ENCODE assay signal across 8 mouse cellular contexts in genomic region chr11:115296471-115297210, GRCm38 (mm10). TPM values are rescaled to one million over a fixed set of nuclear protein-coding genes. Genes with fewer than 3 reads are reported as not detected.
A peak's percentile ranks its signal among the peaks of the same experiment; 100 is the strongest.
DNase-seq lines count a peak whose midpoint lies in the region; ATAC-seq and TF ChIP-seq lines count a peak whose summit lies in the region.

No protein-coding gene starts in this region.

- no peaks in the 10 kb centered on the region for H3K9me3 ChIP-seq in lung, embryonic 14.5 days (ENCODE audit: low read depth, low read length)
- no peaks in the 10 kb centered on the region for H3K9me3 ChIP-seq in embryonic facial prominence, embryonic 11.5 days (replicated peaks; ENCODE audit: control insufficient read depth, low read length)
- H3K9me3 ChIP-seq in intestine, postnatal 0 days (ENCODE audit: control insufficient read depth) = no peaks in the 10 kb centered on the region
- no peaks in the 10 kb centered on the region for H3K9me3 ChIP-seq in midbrain, embryonic 13.5 days

- TF ChIP-seq CTCF in lung, embryonic 14.5 days (IDR thresholded peaks at IDR 0.05; ENCODE audit: low read depth) = no peak
- no peak for TF ChIP-seq CTCF in intestine, postnatal 0 days (IDR thresholded peaks at IDR 0.05; ENCODE audit: low read depth)

- H3K36me3 ChIP-seq in lung, embryonic 14.5 days (ENCODE audit: insufficient read depth) = no peaks in the 10 kb centered on the region
- no peaks in the 10 kb centered on the region for H3K36me3 ChIP-seq in embryonic facial prominence, embryonic 11.5 days (replicated peaks; ENCODE audit: control insufficient read depth, insufficient read depth, low read depth, low read length)
- H3K36me3 ChIP-seq in intestine, postnatal 0 days (ENCODE audit: control insufficient read depth, insufficient read depth) = no peaks in the 10 kb centered on the region
- no peaks in the 10 kb centered on the region for H3K36me3 ChIP-seq in midbrain, embryonic 13.5 days

- H3K4me3 ChIP-seq in lung, embryonic 14.5 days (ENCODE audit: low read depth, low read length) = peak overlapping the region; percentile 33
- peak overlapping the region; percentile 43 for H3K4me3 ChIP-seq in embryonic facial prominence, embryonic 11.5 days (ENCODE audit: low read depth, low read length)
- H3K4me3 ChIP-seq in intestine, postnatal 0 days (ENCODE audit: low read depth, low read length) = peak overlapping the region; percentile 40
- H3K4me3 ChIP-seq in midbrain, embryonic 13.5 days (replicated peaks) = peak overlapping the region; percentile 54

- DNase-seq in lung, embryonic 14.5 days = no peak
- DNase-seq in lung, postnatal 10 days = no peak
- no peak for DNase-seq in embryonic facial prominence, embryonic 11.5 days (ENCODE audit: low spot score)
- DNase-seq in retina, postnatal 1 day = no peak
- no peak for DNase-seq in spleen, postnatal 14 days (ENCODE audit: low spot score in 2 of 2)
- no peak for DNase-seq in layer of hippocampus, postnatal 10 days (ENCODE audit: low spot score in 2 of 2)

- WGBS in lung, embryonic 14.5 days = 51% methylated on average over 21 of the region's 21 CpGs
- 57% methylated on average over 21 of the region's 21 CpGs for WGBS in embryonic facial prominence, embryonic 11.5 days
- WGBS in intestine, postnatal 0 days = 47% methylated on average over 21 of the region's 21 CpGs
- WGBS in midbrain, embryonic 13.5 days = 54% methylated on average over 21 of the region's 21 CpGs

- H3K9ac ChIP-seq in lung, embryonic 14.5 days = peak overlapping the region; percentile 5; the same call in 1 of the 2 replicates
- H3K9ac ChIP-seq in embryonic facial prominence, embryonic 11.5 days (replicated peaks; ENCODE audit: low read length) = peak overlapping the region; percentile 56
- H3K9ac ChIP-seq in intestine, postnatal 0 days (ENCODE audit: low read depth, low read length) = no peak overlapping the region
- H3K9ac ChIP-seq in midbrain, embryonic 13.5 days (replicated peaks) = peak overlapping the region; percentile 70

- H3K4me2 ChIP-seq in lung, embryonic 14.5 days = peak overlapping the region; percentile 60
- peak overlapping the region; percentile 88 for H3K4me2 ChIP-seq in embryonic facial prominence, embryonic 11.5 days (ENCODE audit: low read depth, low read length)
- peak overlapping the region; percentile 87 for H3K4me2 ChIP-seq in intestine, postnatal 0 days (replicated peaks; ENCODE audit: low read depth)
- H3K4me2 ChIP-seq in midbrain, embryonic 13.5 days (replicated peaks) = peak overlapping the region; percentile 85

- H3K27me3 ChIP-seq in lung, embryonic 14.5 days (ENCODE audit: insufficient read depth, low read length) = peaks cover 26% of the 10 kb centered on the region
- H3K27me3 ChIP-seq in embryonic facial prominence, embryonic 11.5 days (ENCODE audit: control insufficient read depth, insufficient read depth, low read length) = peaks cover 13% of the 10 kb centered on the region; the same call in 1 of the 2 replicates
- no peaks in the 10 kb centered on the region for H3K27me3 ChIP-seq in intestine, postnatal 0 days (replicated peaks; ENCODE audit: control insufficient read depth, insufficient read depth, low read length)
- H3K27me3 ChIP-seq in midbrain, embryonic 13.5 days = peaks cover 17% of the 10 kb centered on the region; the same call in 1 of the 2 replicates

- no peak for ATAC-seq in lung, embryonic 14.5 days (ENCODE audit: insufficient read depth)
- ATAC-seq in embryonic facial prominence, embryonic 11.5 days (replicated peaks; ENCODE audit: insufficient number of reproducible peaks, low FRiP score, low TSS enrichment, low read depth) = no peak
- ATAC-seq in intestine, postnatal 0 days = no peak
- no peak for ATAC-seq in midbrain, embryonic 13.5 days

- H3K27ac ChIP-seq in lung, embryonic 14.5 days (ENCODE audit: low read depth) = no peak overlapping the region
- no peak overlapping the region for H3K27ac ChIP-seq in embryonic facial prominence, embryonic 11.5 days (replicated peaks; ENCODE audit: low read depth, low read length)
- no peak overlapping the region for H3K27ac ChIP-seq in intestine, postnatal 0 days (ENCODE audit: low read depth, low read length)
- H3K27ac ChIP-seq in midbrain, embryonic 13.5 days = no peak overlapping the region

- H3K4me1 ChIP-seq in lung, embryonic 14.5 days (ENCODE audit: insufficient read depth) = peaks cover 4% of the 10 kb centered on the region; the same call in 1 of the 2 replicates
- no peaks in the 10 kb centered on the region for H3K4me1 ChIP-seq in embryonic facial prominence, embryonic 11.5 days (ENCODE audit: control insufficient read depth, insufficient read depth, low read length)
- H3K4me1 ChIP-seq in intestine, postnatal 0 days (replicated peaks; ENCODE audit: control insufficient read depth, insufficient read depth, low read length) = peaks cover 3% of the 10 kb centered on the region; the same call in 1 of the 2 replicates
- H3K4me1 ChIP-seq in midbrain, embryonic 13.5 days (replicated peaks) = peaks cover 11% of the 10 kb centered on the region

RNA-seq across cellular contexts. Expression of gene Fads6, which starts 0.8 kb away (rescaled TPM):
- polyA plus RNA-seq in lung, embryonic 14.5 days (2014; fragmentation: Nextera tagmentation; extraction: Ambion mirVana) = 0.14 and 0.18 TPM in 2 replicates
- 0.14 and 0.28 TPM in 2 replicates for polyA plus RNA-seq in embryonic facial prominence, embryonic 11.5 days (2014; fragmentation: Nextera tagmentation; extraction: Ambion mirVana)
- polyA plus RNA-seq in intestine, postnatal 0 days (2015; fragmentation: Nextera tagmentation; extraction: Ambion mirVana) = 0.26 and 0.55 TPM in 2 replicates
- polyA plus RNA-seq in midbrain, embryonic 13.5 days (2015; fragmentation: Nextera tagmentation; extraction: Ambion mirVana) = 0.41 and 0.43 TPM in 2 replicates
- total RNA-seq in layer of hippocampus, postnatal 10 days (2021) = 1 to 10 TPM; 7.6 to 8.1 TPM

RNA-seq across cellular contexts. Expression of gene Otop2, which starts 10.3 kb away (rescaled TPM):
- polyA plus RNA-seq in lung, embryonic 14.5 days (2014; fragmentation: Nextera tagmentation; extraction: Ambion mirVana) = not detected in 2 replicates
- not detected in 2 replicates for polyA plus RNA-seq in embryonic facial prominence, embryonic 11.5 days (2014; fragmentation: Nextera tagmentation; extraction: Ambion mirVana)
- 0.05 TPM in 1 of 2 replicates, not detected in the other for polyA plus RNA-seq in intestine, postnatal 0 days (2015; fragmentation: Nextera tagmentation; extraction: Ambion mirVana)
- polyA plus RNA-seq in midbrain, embryonic 13.5 days (2015; fragmentation: Nextera tagmentation; extraction: Ambion mirVana) = not detected in 2 replicates
- total RNA-seq in layer of hippocampus, postnatal 10 days (2021) = not detected

RNA-seq across cellular contexts. Expression of gene Fdxr, which starts 19.8 kb away (rescaled TPM):
- 8.8 and 10.4 TPM in 2 replicates for polyA plus RNA-seq in lung, embryonic 14.5 days (2014; fragmentation: Nextera tagmentation; extraction: Ambion mirVana)
- polyA plus RNA-seq in embryonic facial prominence, embryonic 11.5 days (2014; fragmentation: Nextera tagmentation; extraction: Ambion mirVana) = 12.4 and 12.5 TPM in 2 replicates
- polyA plus RNA-seq in intestine, postnatal 0 days (2015; fragmentation: Nextera tagmentation; extraction: Ambion mirVana) = 8.0 and 8.2 TPM in 2 replicates
- polyA plus RNA-seq in midbrain, embryonic 13.5 days (2015; fragmentation: Nextera tagmentation; extraction: Ambion mirVana) = 19.3 and 24.1 TPM in 2 replicates
- total RNA-seq in layer of hippocampus, postnatal 10 days (2021) = 10 to 100 TPM; 22.5 to 23.0 TPM

RNA-seq across cellular contexts. Expression of gene Ush1g, which starts 25.2 kb away (rescaled TPM):
- not detected in 2 replicates for polyA plus RNA-seq in lung, embryonic 14.5 days (2014; fragmentation: Nextera tagmentation; extraction: Ambion mirVana)
- polyA plus RNA-seq in embryonic facial prominence, embryonic 11.5 days (2014; fragmentation: Nextera tagmentation; extraction: Ambion mirVana) = not detected in 2 replicates
- polyA plus RNA-seq in intestine, postnatal 0 days (2015; fragmentation: Nextera tagmentation; extraction: Ambion mirVana) = 0.05 and 0.09 TPM in 2 replicates
- 0.05 TPM in 1 of 2 replicates, not detected in the other for polyA plus RNA-seq in midbrain, embryonic 13.5 days (2015; fragmentation: Nextera tagmentation; extraction: Ambion mirVana)
- under 1 TPM; 0.14 to 0.16 TPM for total RNA-seq in layer of hippocampus, postnatal 10 days (2021)

RNA-seq across cellular contexts. Expression of gene Grin2c, which starts 29.6 kb away (rescaled TPM):
- not detected in 2 replicates for polyA plus RNA-seq in lung, embryonic 14.5 days (2014; fragmentation: Nextera tagmentation; extraction: Ambion mirVana)
- polyA plus RNA-seq in embryonic facial prominence, embryonic 11.5 days (2014; fragmentation: Nextera tagmentation; extraction: Ambion mirVana) = 0.04 and 0.06 TPM in 2 replicates
- not detected in 2 replicates for polyA plus RNA-seq in intestine, postnatal 0 days (2015; fragmentation: Nextera tagmentation; extraction: Ambion mirVana)
- 0.06 and 0.12 TPM in 2 replicates for polyA plus RNA-seq in midbrain, embryonic 13.5 days (2015; fragmentation: Nextera tagmentation; extraction: Ambion mirVana)
- 10 to 100 TPM; 28.6 to 31.9 TPM for total RNA-seq in layer of hippocampus, postnatal 10 days (2021)
